8 mouse cellular contexts compared by ENCODE assay signal in genomic region chr9:106288864-106289263, GRCm38 (mm10). TPM values are rescaled to one million over a fixed set of nuclear protein-coding genes. Genes with fewer than 3 reads are reported as not detected.
A peak's percentile ranks its signal among the peaks of the same experiment; 100 is the strongest.
DNase-seq lines count a peak whose midpoint lies in the region; ATAC-seq and TF ChIP-seq lines count a peak whose summit lies in the region.

No protein-coding gene starts in this region.

- no peaks in the 10 kb centered on the region for H3K79me2 ChIP-seq in C2C12 (ENCODE audit: control insufficient read depth, insufficient read depth)
- H3K79me2 ChIP-seq in liver, adult 2 months (ENCODE audit: control insufficient read depth, insufficient read depth, low read length), result no peaks in the 10 kb centered on the region

- H3K79me3 ChIP-seq in C2C12 (ENCODE audit: low read depth), result no peaks in the 10 kb centered on the region

- no peaks in the 10 kb centered on the region for H3K36me3 ChIP-seq in C2C12 (ENCODE audit: control insufficient read depth, insufficient read depth)
- H3K36me3 ChIP-seq in embryonic facial prominence, embryonic 14.5 days (ENCODE audit: control insufficient read depth, insufficient read depth, low read length), result peaks cover 20% of the 10 kb centered on the region; the same call in 1 of the 2 replicates
- peaks cover 61% of the 10 kb centered on the region for H3K36me3 ChIP-seq in heart, embryonic 12.5 days
- H3K36me3 ChIP-seq in kidney, embryonic 15.5 days, result peaks cover 76% of the 10 kb centered on the region
- H3K36me3 ChIP-seq in liver, adult 2 months (ENCODE audit: control insufficient read depth, insufficient read depth, low read length), result no peaks in the 10 kb centered on the region

- no peak overlapping the region for H3K4me3 ChIP-seq in C2C12 (ENCODE audit: insufficient read depth, poor library complexity, severe bottlenecking)
- H3K4me3 ChIP-seq in embryonic facial prominence, embryonic 14.5 days (ENCODE audit: low read depth, low read length), result no peak overlapping the region
- H3K4me3 ChIP-seq in heart, embryonic 12.5 days, result no peak overlapping the region
- H3K4me3 ChIP-seq in kidney, embryonic 15.5 days (replicated peaks), result no peak overlapping the region
- no peak overlapping the region for H3K4me3 ChIP-seq in liver, adult 2 months (ENCODE audit: insufficient read depth, low read depth, low read length)

- DNase-seq in adrenal gland, postnatal 25 days, result peak; percentile 79
- peak; percentile 88 for DNase-seq in embryonic facial prominence, embryonic 14.5 days (ENCODE audit: low spot score)
- DNase-seq in liver, adult 2 months (ENCODE audit: extremely low read depth, low read depth, low spot score), result peak; percentile 37
- peak; percentile 59 for DNase-seq in neural tube, embryonic 10.5 days (ENCODE audit: extremely low spot score, low spot score)
- peak; percentile 76 for DNase-seq in telencephalon, adult 2 months (ENCODE audit: low read depth, low spot score)

- no peaks in the 10 kb centered on the region for H3K4me1 ChIP-seq in embryonic facial prominence, embryonic 14.5 days (ENCODE audit: control insufficient read depth, insufficient read depth, low read length)
- no peaks in the 10 kb centered on the region for H3K4me1 ChIP-seq in heart, embryonic 12.5 days (replicated peaks)
- no peaks in the 10 kb centered on the region for H3K4me1 ChIP-seq in kidney, embryonic 15.5 days
- H3K4me1 ChIP-seq in liver, adult 2 months (ENCODE audit: control insufficient read depth, insufficient read depth, low read length), result no peaks in the 10 kb centered on the region

- H3K4me2 ChIP-seq in embryonic facial prominence, embryonic 14.5 days (ENCODE audit: low read depth, low read length), result no peak overlapping the region
- H3K4me2 ChIP-seq in heart, embryonic 12.5 days, result no peak overlapping the region
- no peak overlapping the region for H3K4me2 ChIP-seq in kidney, embryonic 15.5 days

- H3K9ac ChIP-seq in embryonic facial prominence, embryonic 14.5 days (ENCODE audit: low read depth, low read length), result no peak overlapping the region
- H3K9ac ChIP-seq in heart, embryonic 12.5 days, result no peak overlapping the region
- no peak overlapping the region for H3K9ac ChIP-seq in kidney, embryonic 15.5 days
- no peak overlapping the region for H3K9ac ChIP-seq in liver, adult 2 months (ENCODE audit: low read depth, low read length)

- H3ac ChIP-seq in C2C12 (ENCODE audit: control insufficient read depth, insufficient read length, low read depth), result no peak overlapping the region

- no peak overlapping the region for H3K27ac ChIP-seq in embryonic facial prominence, embryonic 14.5 days (replicated peaks; ENCODE audit: low read depth, low read length)
- no peak overlapping the region for H3K27ac ChIP-seq in heart, embryonic 12.5 days (ENCODE audit: poor library complexity, severe bottlenecking)
- no peak overlapping the region for H3K27ac ChIP-seq in kidney, embryonic 15.5 days
- H3K27ac ChIP-seq in liver, adult 2 months (replicated peaks; ENCODE audit: insufficient read depth, low read depth, low read length), result no peak overlapping the region

- WGBS in embryonic facial prominence, embryonic 14.5 days, result 26% methylated on average over 3 of the region's 3 CpGs
- WGBS in heart, embryonic 12.5 days, result 23% methylated on average over 3 of the region's 3 CpGs
- WGBS in kidney, embryonic 15.5 days, result 31% methylated on average over 3 of the region's 3 CpGs
- WGBS in liver, adult 2 months, result 49% methylated on average over 3 of the region's 3 CpGs

- no peaks in the 10 kb centered on the region for H3K9me3 ChIP-seq in embryonic facial prominence, embryonic 14.5 days (ENCODE audit: control insufficient read depth, low read length)
- no peaks in the 10 kb centered on the region for H3K9me3 ChIP-seq in heart, embryonic 12.5 days (replicated peaks)
- H3K9me3 ChIP-seq in kidney, embryonic 15.5 days (replicated peaks), result no peaks in the 10 kb centered on the region

- ATAC-seq in embryonic facial prominence, embryonic 14.5 days (ENCODE audit: low read depth), result peak; percentile 79
- peak; percentile 53 for ATAC-seq in heart, embryonic 12.5 days (ENCODE audit: insufficient number of reproducible peaks, low FRiP score)
- ATAC-seq in kidney, embryonic 15.5 days (replicated peaks; ENCODE audit: low FRiP score), result peak; percentile 49

- no peaks in the 10 kb centered on the region for H3K27me3 ChIP-seq in C2C12 (ENCODE audit: control insufficient read depth, insufficient read depth, insufficient read length)
- H3K27me3 ChIP-seq in embryonic facial prominence, embryonic 14.5 days (replicated peaks; ENCODE audit: control insufficient read depth, insufficient read depth, low read length), result no peaks in the 10 kb centered on the region
- H3K27me3 ChIP-seq in heart, embryonic 12.5 days (replicated peaks), result no peaks in the 10 kb centered on the region
- no peaks in the 10 kb centered on the region for H3K27me3 ChIP-seq in kidney, embryonic 15.5 days
- no peaks in the 10 kb centered on the region for H3K27me3 ChIP-seq in liver, adult 2 months (ENCODE audit: control insufficient read depth, insufficient read depth, low read length)

- no peak for TF ChIP-seq POLR2A in liver, adult 2 months (IDR thresholded peaks at IDR 0.05; ENCODE audit: extremely low read depth, insufficient read depth, low read length)

- TF ChIP-seq CTCF in C2C12 (IDR thresholded peaks at IDR 0.05; ENCODE audit: control insufficient read depth, insufficient read depth, insufficient read length), result peak; percentile 74
- peak; percentile 89 for TF ChIP-seq CTCF in liver, adult 2 months (IDR thresholded peaks at IDR 0.05; ENCODE audit: low read depth, low read length)

TF ChIP-seq in C2C12, 6 proteins besides CTCF, POLR2A, EP300 and RAD21:
- TF ChIP-seq MYOG (IDR thresholded peaks at IDR 0.05; ENCODE audit: control insufficient read depth, extremely low read depth, insufficient read length) (no peak), CEBPB (IDR thresholded peaks at IDR 0.05; ENCODE audit: low read depth) (no peak), USF1 (IDR thresholded peaks at IDR 0.05; ENCODE audit: low read depth) (no peak), MYOD1 (IDR thresholded peaks at IDR 0.05; ENCODE audit: control insufficient read depth, insufficient read length, low read depth) (no peak), MAX (IDR thresholded peaks at IDR 0.05) (no peak), FOSL1 (IDR thresholded peaks at IDR 0.05; ENCODE audit: insufficient read depth, low read length, poor library complexity, severe bottlenecking) (no peak)

RNA-seq across cellular contexts. Expression of gene Poc1a, which starts 8.0 kb away (rescaled TPM):
- 20.6 TPM for polyA plus RNA-seq in C2C12 (2012; fragmentation: generic; extraction: Trizol)
- 4.4 and 6.3 TPM in 2 replicates for total RNA-seq in adrenal gland, postnatal 25 days (2021)
- 16.6 and 21.5 TPM in 2 replicates for polyA plus RNA-seq in embryonic facial prominence, embryonic 14.5 days (2014; fragmentation: Nextera tagmentation; extraction: Ambion mirVana)
- 27.8 and 30.0 TPM in 2 replicates for polyA plus RNA-seq in heart, embryonic 12.5 days (2016; fragmentation: Nextera tagmentation; extraction: Ambion mirVana)
- polyA plus RNA-seq in kidney, embryonic 15.5 days (2015; fragmentation: Nextera tagmentation; extraction: Ambion mirVana), result 24.5 and 28.0 TPM in 2 replicates
- 1.8 and 3.2 TPM in 2 replicates for total RNA-seq in liver, adult 2 months (2014; rRNA removed)
- 3.1 and 3.9 TPM in 2 replicates for polyA plus RNA-seq in liver, adult 2 months (2012; rRNA removed)

RNA-seq across cellular contexts. Expression of gene Alas1, which starts 40.4 kb away (rescaled TPM):
- 81.3 TPM for polyA plus RNA-seq in C2C12 (2012; fragmentation: generic; extraction: Trizol)
- total RNA-seq in adrenal gland, postnatal 25 days (2021), result 769 and 1,285 TPM in 2 replicates
- 94.8 and 102 TPM in 2 replicates for polyA plus RNA-seq in embryonic facial prominence, embryonic 14.5 days (2014; fragmentation: Nextera tagmentation; extraction: Ambion mirVana)
- polyA plus RNA-seq in heart, embryonic 12.5 days (2016; fragmentation: Nextera tagmentation; extraction: Ambion mirVana), result 129 and 133 TPM in 2 replicates
- 104 and 121 TPM in 2 replicates for polyA plus RNA-seq in kidney, embryonic 15.5 days (2015; fragmentation: Nextera tagmentation; extraction: Ambion mirVana)
- 270 and 285 TPM in 2 replicates for total RNA-seq in liver, adult 2 months (2014; rRNA removed)
- polyA plus RNA-seq in liver, adult 2 months (2012; rRNA removed), result 530 and 649 TPM in 2 replicates

Comparison
In these comparisons a context has a peak if more than half of its experiments do, and no peak if none do; other contexts are left out.
1. DNase-seq: peak in every context shown above with its lines; median percentile 88 in embryonic facial prominence, embryonic 14.5 days; 79 in adrenal gland, postnatal 25 days; 76 in telencephalon, adult 2 months; 59 in neural tube, embryonic 10.5 days; 37 in liver, adult 2 months.